Mouse (Mus musculus) C2C12 (cell line): ENCODE results near the gene Mapkap1.

Experiments
- CEBPB ChIP-seq: IDR thresholded peaks from one replicate; pipeline ENCODE4 v1.6.1; 2011; ENCODE audit warnings: low read depth, mild to moderate bottlenecking, control low read depth, moderate library complexity
- CTCF ChIP-seq: IDR thresholded peaks from one replicate; pipeline ENCODE4 v1.5.1; 2011; ENCODE audit not compliant: control insufficient read depth, insufficient read depth, insufficient read length
- MAX ChIP-seq: IDR thresholded peaks from one replicate; pipeline ENCODE4 v1.6.1; 2011; ENCODE audit warnings: mild to moderate bottlenecking, control low read depth

DNA sequence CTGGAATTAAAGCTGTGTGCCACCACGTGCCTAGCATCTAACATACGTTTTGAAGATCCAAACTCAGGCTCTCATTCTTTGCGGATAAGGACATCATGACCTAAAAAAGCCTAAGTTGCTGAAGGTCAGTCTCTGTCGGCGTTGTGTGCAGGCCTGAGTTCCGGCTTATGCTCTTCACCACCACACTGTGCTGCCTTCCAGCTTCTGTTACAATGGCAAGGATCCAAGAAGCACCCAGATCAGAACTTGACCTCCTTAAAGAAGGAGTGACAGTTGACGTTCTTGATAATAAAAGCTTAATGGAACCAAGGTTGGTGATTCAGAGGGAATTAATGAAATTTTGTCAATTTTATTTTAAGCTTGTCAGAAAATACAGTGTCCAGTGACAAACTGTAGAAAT is 80.7 kb downstream of the Mapkap1 start:
- TF ChIP-seq CTCF (no peak), MAX (no peak), CEBPB (no peak)
